Mouse (Mus musculus) embryonic facial prominence, embryonic 14.5 days (tissue): ENCODE data around the gene Npy5r. TPM values are rescaled to one million over a fixed set of nuclear protein-coding genes. Genes with fewer than 3 reads are reported as not detected.

Source experiments
- ATAC-seq: fragments of 200-750 bp; cut with Nextera tagmentation; 2 replicates; pipeline ENCODE4 v1.8.0; 2017; ENCODE audit warnings: low read depth, moderate number of reproducible peaks, moderate TSS enrichment
- DNase-seq: peaks from one replicate; pipeline ENCODE4 v3.0.0-alpha.2; 2015; ENCODE audit warnings: low spot score
- H3K27ac ChIP-seq: fragments of 300-500 bp; sonication (generic); replicated peaks from 2 replicates; pipeline ENCODE4 v1.5.1; 2014; ENCODE audit warnings: low read depth, mild to moderate bottlenecking, low read length, moderate library complexity
- H3K27me3 ChIP-seq: fragments of 300-500 bp; sonication (generic); replicated peaks from 2 replicates; pipeline ENCODE4 v1.6.1; 2014; ENCODE audit warnings: low read length; ENCODE audit not compliant: control insufficient read depth, insufficient read depth
- H3K36me3 ChIP-seq: fragments of 300-500 bp; sonication (generic); 2 replicates; pipeline ENCODE4 v1.6.1; 2014; ENCODE audit warnings: low read length, mixed read lengths; ENCODE audit not compliant: control insufficient read depth, insufficient read depth
- H3K4me1 ChIP-seq: fragments of 300-500 bp; sonication (generic); 2 replicates; pipeline ENCODE4 v1.6.1; 2014; ENCODE audit warnings: antibody characterized with exemption, low read length; ENCODE audit not compliant: control insufficient read depth, insufficient read depth
- H3K4me2 ChIP-seq: fragments of 300-500 bp; sonication (generic); 2 replicates; pipeline ENCODE4 v1.6.1; 2014; ENCODE audit warnings: low read depth, mild to moderate bottlenecking, low read length, moderate library complexity, mixed read lengths
- H3K4me3 ChIP-seq: fragments of 300-500 bp; sonication (generic); 2 replicates; pipeline ENCODE4 v1.5.1; 2014; ENCODE audit warnings: low read depth, mild to moderate bottlenecking, low read length
- H3K9ac ChIP-seq: fragments of 300-500 bp; sonication (generic); 2 replicates; pipeline ENCODE4 v1.6.1; 2014; ENCODE audit warnings: low read depth, mild to moderate bottlenecking, low read length, moderate library complexity, mixed read lengths
- H3K9me3 ChIP-seq: fragments of 300-500 bp; sonication (generic); 2 replicates; pipeline ENCODE4 v1.6.1; 2016; ENCODE audit warnings: low read length; ENCODE audit not compliant: control insufficient read depth
- WGBS: fragments of 180-500 bp; shearing (Covaris S2); extraction: QIAGEN DNeasy Blood & Tissue Kit; methylation state at CpG from one replicate; pipeline ENCODE4 v1.1.7; 2014; 5-methylcytosine and 5-hydroxymethylcytosine counted together
- polyA plus RNA-seq: library from polyadenylated mRNA; unstranded; fragments of >200 nt; fragmentation: Nextera tagmentation; extraction: Ambion mirVana; gene quantifications from 2 replicates; pipeline ENCODE4 v1.2.1, GENCODE M21; 2014

The Npy5r gene
- polyA plus RNA-seq, 1 experiment from 2014 or later = 0.35 TPM

- no peak overlapping the region for H3K4me3 ChIP-seq
- WGBS = 73% methylated on average over 5 of the region's 5 CpGs
- ATAC-seq (no peak), DNase-seq (no peak)
- no peak overlapping the region for H3K9ac ChIP-seq
- H3K27ac ChIP-seq = no peak overlapping the region
- H3K4me2 ChIP-seq = no peak overlapping the region
- H3K4me1 ChIP-seq = no peaks in the 10 kb centered on the region
- H3K36me3 ChIP-seq = no peaks in the 10 kb centered on the region
- peaks cover 45% of the 10 kb centered on the region for H3K27me3 ChIP-seq
- no peaks in the 10 kb centered on the region for H3K9me3 ChIP-seq
Observed at GRCm38 (mm10) chr8:66690402-66690801, 2.5 kb upstream of the Npy5r start.

GRCm38 (mm10) chr8:66688799-66689198 lies 871 bp upstream of the Npy5r start:
- H3K4me2 ChIP-seq = no peak overlapping the region
- ATAC-seq = no peak
- peaks cover 45% of the 10 kb centered on the region for H3K27me3 ChIP-seq
- H3K4me3 ChIP-seq = no peak overlapping the region
- H3K4me1 ChIP-seq = no peaks in the 10 kb centered on the region
- no peak for DNase-seq
- H3K27ac ChIP-seq = no peak overlapping the region
- no peaks in the 10 kb centered on the region for H3K36me3 ChIP-seq
- H3K9ac ChIP-seq = no peak overlapping the region
- H3K9me3 ChIP-seq = no peaks in the 10 kb centered on the region
- whole genome bisulfite sequencing = 38% methylated on average over 4 of the region's 4 CpGs

GRCm38 (mm10) chr8:66688395-66688794 lies 467 bp upstream of the Npy5r start:
- peak overlapping the region; percentile 73 for H3K4me2 ChIP-seq
- 41% methylated on average over 6 of the region's 6 CpGs for WGBS
- H3K27me3 ChIP-seq = peaks cover 45% of the 10 kb centered on the region
- no peaks in the 10 kb centered on the region for H3K36me3 ChIP-seq
- H3K9ac ChIP-seq = no peak overlapping the region
- H3K27ac ChIP-seq = no peak overlapping the region
- no peaks in the 10 kb centered on the region for H3K4me1 ChIP-seq
- peak overlapping the region; percentile 43 for H3K4me3 ChIP-seq
- no peak for DNase-seq
- no peaks in the 10 kb centered on the region for H3K9me3 ChIP-seq
- ATAC-seq = no peak

DNA sequence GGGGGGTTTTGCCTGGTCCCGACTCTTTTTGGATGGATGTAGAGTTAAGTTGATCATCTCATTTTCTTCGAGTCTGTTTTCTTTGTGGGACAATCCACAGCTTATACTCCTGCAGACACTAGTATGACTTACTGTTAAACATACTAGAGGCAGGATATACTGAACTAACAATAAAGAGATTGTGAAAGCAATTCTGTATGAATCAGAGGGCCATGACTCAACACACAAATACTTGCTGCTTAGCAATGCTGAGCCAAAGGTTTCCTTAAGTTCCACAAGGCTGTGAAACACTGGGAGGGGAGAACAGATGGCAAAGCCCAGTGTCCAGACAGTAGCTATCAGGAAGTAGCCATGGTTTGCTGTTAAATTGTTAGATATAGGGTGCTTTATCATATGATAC lies 6.7 kb downstream of the Npy5r start:
- Histone ChIP-seq H3K4me1 (no peaks in the 10 kb centered on the region), H3K4me2 (no peak overlapping the region), H3K9ac (no peak overlapping the region), H3K36me3 (no peaks in the 10 kb centered on the region), H3K27ac (no peak overlapping the region), H3K4me3 (no peak overlapping the region), H3K9me3 (no peaks in the 10 kb centered on the region), H3K27me3 (peaks cover 8% of the 10 kb centered on the region; the same call in 1 of the 2 replicates)
- DNase-seq (no peak), ATAC-seq (no peak)
- WGBS = 83% methylated on average over 2 of the region's 2 CpGs

GRCm38 (mm10) chr8:66630721-66631120 lies 57.2 kb downstream of the Npy5r start:
- ATAC-seq = no peak
- WGBS = 64% methylated on average over 1 of the region's 1 CpGs
- H3K9ac ChIP-seq = no peak overlapping the region
- H3K27ac ChIP-seq = no peak overlapping the region
- no peaks in the 10 kb centered on the region for H3K36me3 ChIP-seq
- no peaks in the 10 kb centered on the region for H3K9me3 ChIP-seq
- no peak overlapping the region for H3K4me3 ChIP-seq
- DNase-seq = no peak
- H3K27me3 ChIP-seq = no peaks in the 10 kb centered on the region
- H3K4me2 ChIP-seq = no peak overlapping the region
- no peaks in the 10 kb centered on the region for H3K4me1 ChIP-seq

Other genes starting within 250 kb of the Npy5r start
- 10.6 and 10.9 TPM in 2 replicates for gene Tma16, start 201.6 kb downstream of the Npy5r start, polyA plus RNA-seq
- gene Tktl2, start 176.4 kb downstream of the Npy5r start, polyA plus RNA-seq = not detected in 2 replicates
- gene Npy1r, start 9.1 kb upstream of the Npy5r start, polyA plus RNA-seq = 2.6 and 2.8 TPM in 2 replicates
- 3.7 and 4.4 TPM in 2 replicates for gene Naf1, start 172.1 kb upstream of the Npy5r start, polyA plus RNA-seq